31 mouse cellular contexts compared by ENCODE assay signal in the genomic region with DNA sequence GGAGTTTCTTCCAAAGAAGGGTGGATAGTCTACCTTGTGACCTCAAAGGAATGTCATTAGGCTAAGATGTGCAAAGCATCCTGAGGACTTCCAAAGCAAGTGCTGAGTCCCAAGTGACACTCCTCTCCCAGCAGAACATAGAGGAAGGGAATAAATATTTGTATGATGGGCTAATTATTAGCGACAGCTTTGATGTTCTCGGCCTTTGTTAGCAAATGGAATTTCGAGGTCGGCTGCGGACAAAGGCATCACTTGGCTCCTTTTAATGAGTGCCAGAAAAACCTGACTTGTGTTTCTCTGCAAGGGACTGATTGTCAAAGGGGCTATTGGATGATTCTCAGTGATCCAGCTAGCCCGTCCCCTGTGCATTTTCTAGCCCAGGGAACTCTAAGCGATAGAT. TPM values are rescaled to one million over a fixed set of nuclear protein-coding genes. Genes with fewer than 3 reads are reported as not detected.
A peak's percentile ranks its signal among the peaks of the same experiment; 100 is the strongest.
DNase-seq lines count a peak whose midpoint lies in the region; ATAC-seq and TF ChIP-seq lines count a peak whose summit lies in the region.
"Had no signal": no experiment of that assay in that cellular context is flagged by ENCODE, and none has a peak within 500 bp of the region (broad histone marks: within the 10 kb centered on the region; RNA-seq: fewer than 3 reads in every experiment).

No protein-coding gene starts in this region.

- ATAC-seq in midbrain, embryonic 12.5 days (ENCODE audit: low FRiP score, low read depth): no peak
- ATAC-seq in midbrain, postnatal 0 days (ENCODE audit: low FRiP score): no peak
- ATAC-seq in kidney, embryonic 14.5 days (ENCODE audit: low FRiP score, low TSS enrichment): no peak
- ATAC-seq: CD4-positive, CD25-positive, alpha-beta regulatory T cell, adult 4 months; forebrain, postnatal 0 days; hindbrain, embryonic 16.5 days; intestine, embryonic 15.5 days had no signal

- H3K27ac ChIP-seq in midbrain, embryonic 12.5 days (replicated peaks): peak overlapping the region; percentile 42; the same call in 1 of the 2 replicates
- H3K27ac ChIP-seq in midbrain, postnatal 0 days (ENCODE audit: low read depth, low read length): no peak overlapping the region
- H3K27ac ChIP-seq in ES-Bruce4 (ENCODE audit: insufficient read depth, low read length): peak overlapping the region; percentile 55
- no peak overlapping the region for H3K27ac ChIP-seq in kidney, embryonic 14.5 days (ENCODE audit: low read depth, low read length)
- H3K27ac ChIP-seq: forebrain, embryonic 12.5 days; heart, embryonic 15.5 days; hindbrain, embryonic 10.5 days; hindbrain, embryonic 13.5 days; intestine, embryonic 15.5 days had no signal

- no peaks in the 10 kb centered on the region for H3K9me3 ChIP-seq in midbrain, embryonic 12.5 days
- no peaks in the 10 kb centered on the region for H3K9me3 ChIP-seq in midbrain, postnatal 0 days (ENCODE audit: low read length)
- H3K9me3 ChIP-seq in ES-Bruce4 (replicated peaks; ENCODE audit: control insufficient read depth, insufficient read depth, low read length, poor library complexity, severe bottlenecking): no peaks in the 10 kb centered on the region
- no peaks in the 10 kb centered on the region for H3K9me3 ChIP-seq in kidney, embryonic 14.5 days (ENCODE audit: control insufficient read depth, low read length)
- H3K9me3 ChIP-seq: forebrain, embryonic 12.5 days; G1E; heart, embryonic 12.5 days; heart, embryonic 15.5 days; hindbrain, embryonic 10.5 days; hindbrain, embryonic 13.5 days; intestine, embryonic 15.5 days had no signal

- H3K4me2 ChIP-seq in midbrain, embryonic 12.5 days (replicated peaks): no peak overlapping the region
- H3K4me2 ChIP-seq in midbrain, postnatal 0 days (ENCODE audit: low read depth, low read length, poor library complexity, severe bottlenecking): no peak overlapping the region
- no peak overlapping the region for H3K4me2 ChIP-seq in kidney, embryonic 14.5 days (replicated peaks; ENCODE audit: low read depth, low read length)
- H3K4me2 ChIP-seq: forebrain, embryonic 12.5 days; heart, embryonic 12.5 days; heart, embryonic 15.5 days; hindbrain, embryonic 13.5 days; intestine, embryonic 15.5 days had no signal

- no peak for TF ChIP-seq CTCF in midbrain, postnatal 0 days (IDR thresholded peaks at IDR 0.05)
- no peak for TF ChIP-seq CTCF in ES-Bruce4 (IDR thresholded peaks at IDR 0.05; ENCODE audit: low read depth, low read length)

- H3K4me1 ChIP-seq in midbrain, embryonic 12.5 days: peaks cover 29% of the 10 kb centered on the region
- peaks cover 7% of the 10 kb centered on the region; the same call in 1 of the 2 replicates for H3K4me1 ChIP-seq in midbrain, postnatal 0 days (ENCODE audit: insufficient read depth, low read length)
- peaks cover 8% of the 10 kb centered on the region for H3K4me1 ChIP-seq in ES-Bruce4 (ENCODE audit: control insufficient read depth, insufficient read depth, low read length)
- peaks cover 11% of the 10 kb centered on the region for H3K4me1 ChIP-seq in kidney, embryonic 14.5 days (ENCODE audit: control insufficient read depth, insufficient read depth, low read length)

- H3K9ac ChIP-seq in midbrain, embryonic 12.5 days (replicated peaks): no peak overlapping the region
- H3K9ac ChIP-seq in midbrain, postnatal 0 days (replicated peaks; ENCODE audit: low read length, poor library complexity, severe bottlenecking): no peak overlapping the region
- H3K9ac ChIP-seq in ES-Bruce4 (ENCODE audit: low read depth, poor library complexity, severe bottlenecking): no peak overlapping the region
- H3K9ac ChIP-seq in kidney, embryonic 14.5 days (ENCODE audit: low read depth, low read length): no peak overlapping the region
- H3K9ac ChIP-seq: forebrain, embryonic 12.5 days; forebrain, postnatal 0 days; heart, embryonic 12.5 days; heart, embryonic 15.5 days; hindbrain, embryonic 13.5 days; intestine, embryonic 15.5 days had no signal

- no peak for DNase-seq in midbrain, postnatal 0 days (ENCODE audit: low spot score)
- peak; percentile 77 for DNase-seq in ZHBTc4 (ENCODE audit: low read depth, low spot score)
- DNase-seq in testis, postnatal 10 days (ENCODE audit: low spot score): no peak
- DNase-seq: adrenal gland, adult 8-10 months; adrenal gland, postnatal 25 days; cerebellum, adult 11-12 months; cerebellum, adult 8-10 months; cerebellum, postnatal 10 days; cerebellum, postnatal 36 days; gastrocnemius, postnatal 25 days; heart, adult 18-20 months; heart, postnatal 10 days; heart, postnatal 36 days had no signal

- no peak for TF ChIP-seq POLR2A in ES-Bruce4 (IDR thresholded peaks at IDR 0.05; ENCODE audit: insufficient read depth, low read length)

- H3K4me3 ChIP-seq in midbrain, embryonic 12.5 days: no peak overlapping the region
- H3K4me3 ChIP-seq in midbrain, postnatal 0 days (ENCODE audit: low read depth, low read length): no peak overlapping the region
- H3K4me3 ChIP-seq in ES-Bruce4 (ENCODE audit: low read depth, low read length): no peak overlapping the region
- H3K4me3 ChIP-seq in kidney, embryonic 14.5 days (ENCODE audit: low read length): no peak overlapping the region
- H3K4me3 ChIP-seq: forebrain, embryonic 12.5 days; heart, embryonic 12.5 days; heart, embryonic 15.5 days; hindbrain, embryonic 10.5 days; hindbrain, embryonic 13.5 days; intestine, embryonic 15.5 days had no signal

- 53% methylated on average over 7 of the region's 7 CpGs for WGBS in midbrain, embryonic 12.5 days
- 33% methylated on average over 7 of the region's 7 CpGs for WGBS in midbrain, postnatal 0 days
- 74% methylated on average over 7 of the region's 7 CpGs for WGBS in kidney, embryonic 14.5 days

- 0 out of 2 replicates have a peak, but pooled peaks cover 3% of the 10 kb centered on the region for H3K27me3 ChIP-seq in midbrain, embryonic 12.5 days
- H3K27me3 ChIP-seq in midbrain, postnatal 0 days (ENCODE audit: insufficient read depth, low read length): no peaks in the 10 kb centered on the region
- H3K27me3 ChIP-seq in ES-Bruce4 (ENCODE audit: control insufficient read depth, insufficient read depth, low read length, poor library complexity, severe bottlenecking): no peaks in the 10 kb centered on the region
- H3K27me3 ChIP-seq in kidney, embryonic 14.5 days (ENCODE audit: control insufficient read depth, insufficient read depth, low read length): no peaks in the 10 kb centered on the region
- H3K27me3 ChIP-seq: forebrain, embryonic 12.5 days; heart, embryonic 12.5 days; heart, embryonic 15.5 days; hindbrain, embryonic 13.5 days; intestine, embryonic 15.5 days had no signal

- H3K36me3 ChIP-seq in midbrain, embryonic 12.5 days: no peaks in the 10 kb centered on the region
- H3K36me3 ChIP-seq in midbrain, postnatal 0 days (ENCODE audit: insufficient read depth, low read length): no peaks in the 10 kb centered on the region
- H3K36me3 ChIP-seq in ES-Bruce4 (ENCODE audit: control insufficient read depth, insufficient read depth, low read length, poor library complexity, severe bottlenecking): no peaks in the 10 kb centered on the region
- no peaks in the 10 kb centered on the region for H3K36me3 ChIP-seq in kidney, embryonic 14.5 days (ENCODE audit: control insufficient read depth, insufficient read depth, low read length)
- H3K36me3 ChIP-seq: forebrain, embryonic 12.5 days; heart, embryonic 15.5 days; hindbrain, embryonic 13.5 days; intestine, embryonic 15.5 days had no signal

- no peak for TF ChIP-seq EP300 in ES-Bruce4 (IDR thresholded peaks at IDR 0.05; ENCODE audit: insufficient read depth, low read depth, low read length)

RNA-seq across cellular contexts. Expression of a gene that starts 21.3 kb away (rescaled TPM):
- 50.7 and 59.1 TPM in 2 replicates for polyA plus RNA-seq in midbrain, embryonic 12.5 days (2016; fragmentation: Nextera tagmentation; extraction: Ambion mirVana)
- 36.8 and 44.3 TPM in 2 replicates for total RNA-seq in midbrain, postnatal 0 days (2014; rRNA removed)
- polyA plus RNA-seq in midbrain, postnatal 0 days (2015; fragmentation: Nextera tagmentation; extraction: Ambion mirVana): 17.9 and 22.7 TPM in 2 replicates
- 77.3 and 93.6 TPM in 2 replicates for polyA plus RNA-seq in ES-Bruce4 (2011; ENCODE audit: insufficient read depth, insufficient read length, low read depth, missing spikeins)
- polyA plus RNA-seq in kidney, embryonic 14.5 days (2014; fragmentation: Nextera tagmentation; extraction: Ambion mirVana): 31.2 and 49.9 TPM in 2 replicates

RNA-seq across cellular contexts. Expression of a gene that starts 23.6 kb away (rescaled TPM):
- 1,057 and 1,083 TPM in 2 replicates for polyA plus RNA-seq in midbrain, embryonic 12.5 days (2016; fragmentation: Nextera tagmentation; extraction: Ambion mirVana)
- total RNA-seq in midbrain, postnatal 0 days (2014; rRNA removed): 438 and 440 TPM in 2 replicates
- polyA plus RNA-seq in midbrain, postnatal 0 days (2015; fragmentation: Nextera tagmentation; extraction: Ambion mirVana): 1,069 and 1,129 TPM in 2 replicates
- polyA plus RNA-seq in ES-Bruce4 (2011; ENCODE audit: insufficient read depth, insufficient read length, low read depth, missing spikeins): 1,323 and 1,403 TPM in 2 replicates
- polyA plus RNA-seq in kidney, embryonic 14.5 days (2014; fragmentation: Nextera tagmentation; extraction: Ambion mirVana): 1,584 and 1,728 TPM in 2 replicates

RNA-seq across cellular contexts. Expression of a gene that starts 59.0 kb away (rescaled TPM):
- not detected in 2 replicates for polyA plus RNA-seq in midbrain, embryonic 12.5 days (2016; fragmentation: Nextera tagmentation; extraction: Ambion mirVana)
- not detected in 2 replicates for total RNA-seq in midbrain, postnatal 0 days (2014; rRNA removed)
- polyA plus RNA-seq in midbrain, postnatal 0 days (2015; fragmentation: Nextera tagmentation; extraction: Ambion mirVana): not detected in 2 replicates
- polyA plus RNA-seq in ES-Bruce4 (2011; ENCODE audit: insufficient read depth, insufficient read length, low read depth, missing spikeins): not detected in 2 replicates
- polyA plus RNA-seq in kidney, embryonic 14.5 days (2014; fragmentation: Nextera tagmentation; extraction: Ambion mirVana): not detected in 2 replicates
- total RNA-seq: forebrain, postnatal 0 days; G1E; gastrocnemius, adult 8-10 months; gastrocnemius, postnatal 25 days; heart, postnatal 10 days; heart, postnatal 36 days had no signal
- polyA plus RNA-seq: activated CD4-positive, CD25-positive, alpha-beta regulatory T cell, adult 4 months; brain, embryonic 14.5 days; CD4-positive, CD25-positive, alpha-beta regulatory T cell, adult 4 months; cortical plate, adult 2 months; embryonic facial prominence, embryonic 14.5 days; forebrain, embryonic 12.5 days; forebrain, postnatal 0 days; G1E; heart, embryonic 12.5 days; heart, embryonic 15.5 days; hindbrain, embryonic 13.5 days; hindbrain, embryonic 16.5 days; intestine, embryonic 15.5 days had no signal

Comparison
In these comparisons a context has a peak if more than half of its experiments do, and no peak if none do; other contexts are left out.
1. H3K27ac ChIP-seq: peak in midbrain, embryonic 12.5 days (single experiment) and ES-Bruce4 (single experiment); none in midbrain, postnatal 0 days (single experiment) and kidney, embryonic 14.5 days (single experiment).